Mouse (Mus musculus): ENCODE data around the gene Fastkd5. TPM values are rescaled to one million over a fixed set of nuclear protein-coding genes. Genes with fewer than 3 reads are reported as not detected.

Fastkd5 gene
- polyA plus RNA-seq, 1 experiment, result 1.2 TPM

DNA sequence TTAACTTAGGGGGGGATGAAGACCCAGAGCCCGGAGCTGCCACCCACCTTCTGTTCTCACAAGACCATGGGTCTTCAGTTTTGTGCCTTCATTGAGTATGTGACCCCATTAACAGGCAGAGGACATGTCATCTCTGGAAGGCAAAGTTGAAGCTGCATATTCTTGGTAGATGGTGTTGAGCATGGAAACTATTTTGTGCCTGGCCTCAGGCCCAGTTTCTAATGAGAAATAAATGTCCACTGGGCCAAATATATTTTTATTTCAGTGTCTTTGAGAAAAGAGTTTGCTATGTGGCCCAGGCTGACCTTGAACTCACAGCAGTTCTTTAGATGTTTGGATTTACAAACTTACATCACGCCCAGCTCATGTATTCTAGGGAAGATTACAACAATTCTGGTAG is 40.1 kb downstream of the Fastkd5 start:
- Histone ChIP-seq H3K4me3 (ENCODE audit: extremely low read depth, insufficient read depth, insufficient read length) (no peak overlapping the region), H3K4me1 (ENCODE audit: control insufficient read depth, insufficient read depth, insufficient read length) (no peaks in the 10 kb centered on the region), H3K27me3 (ENCODE audit: control insufficient read depth, insufficient read depth, low read length) (no peaks in the 10 kb centered on the region), H3K27ac (ENCODE audit: insufficient read depth, low read length) (no peak overlapping the region), H3K36me3 (ENCODE audit: control insufficient read depth, insufficient read depth, low read length) (peaks cover 10% of the 10 kb centered on the region)
- TF ChIP-seq CTCF (IDR thresholded peaks at IDR 0.05; ENCODE audit: extremely low read depth, insufficient read depth, insufficient read length, insufficient replicate concordance), result no peak
- TF ChIP-seq POLR2A (IDR thresholded peaks at IDR 0.05; ENCODE audit: low read depth, low read length), result no peak
- WGBS, result 90% methylated on average over 2 of the region's 2 CpGs
- no peak for DNase-seq (ENCODE audit: low read depth in 1 of 2, low spot score in 2 of 2)

GRCm38 (mm10) chr2:130589157-130589556 is 40.7 kb downstream of the Fastkd5 start:
- no peak for TF ChIP-seq POLR2A (IDR thresholded peaks at IDR 0.05; ENCODE audit: low read depth, low read length)
- TF ChIP-seq CTCF (IDR thresholded peaks at IDR 0.05; ENCODE audit: extremely low read depth, insufficient read depth, insufficient read length, insufficient replicate concordance), result no peak
- Histone ChIP-seq H3K27me3 (ENCODE audit: control insufficient read depth, insufficient read depth, low read length) (no peaks in the 10 kb centered on the region), H3K4me1 (ENCODE audit: control insufficient read depth, insufficient read depth, insufficient read length) (no peaks in the 10 kb centered on the region), H3K4me3 (ENCODE audit: extremely low read depth, insufficient read depth, insufficient read length) (no peak overlapping the region), H3K36me3 (ENCODE audit: control insufficient read depth, insufficient read depth, low read length) (peaks cover 10% of the 10 kb centered on the region), H3K27ac (ENCODE audit: insufficient read depth, low read length) (no peak overlapping the region)
- 79% methylated on average over 4 of the region's 4 CpGs for WGBS
- no peak for DNase-seq (ENCODE audit: low read depth in 1 of 2, low spot score in 2 of 2)

DNA sequence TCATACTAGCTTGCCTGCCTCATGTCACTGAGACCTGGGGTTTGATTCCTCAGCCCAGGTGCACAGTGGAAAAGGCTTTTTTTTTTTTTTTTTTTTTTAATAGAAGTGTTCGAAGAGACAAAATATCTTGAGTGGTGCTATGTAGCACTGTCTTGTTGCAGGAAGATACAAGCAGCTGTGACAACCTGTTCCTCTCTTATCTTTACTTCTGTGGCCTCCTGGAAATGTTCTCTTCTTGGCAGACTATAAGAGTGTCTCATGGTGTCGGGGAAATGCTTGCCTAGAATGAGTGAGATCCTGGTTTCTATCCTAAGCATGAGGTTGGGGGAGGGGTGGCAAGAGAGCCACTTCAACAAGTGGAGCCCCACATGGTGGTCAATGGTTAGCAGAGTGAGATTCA is 41.5 kb downstream of the Fastkd5 start:
- WGBS, result 73% methylated on average over 2 of the region's 2 CpGs
- Histone ChIP-seq H3K27me3 (ENCODE audit: control insufficient read depth, insufficient read depth, low read length) (no peaks in the 10 kb centered on the region), H3K27ac (ENCODE audit: insufficient read depth, low read length) (no peak overlapping the region), H3K36me3 (ENCODE audit: control insufficient read depth, insufficient read depth, low read length) (peaks cover 10% of the 10 kb centered on the region), H3K4me1 (ENCODE audit: control insufficient read depth, insufficient read depth, insufficient read length) (no peaks in the 10 kb centered on the region), H3K4me3 (ENCODE audit: extremely low read depth, insufficient read depth, insufficient read length) (no peak overlapping the region)
- DNase-seq (ENCODE audit: low read depth in 1 of 2, low spot score in 2 of 2), result no peak
- no peak for TF ChIP-seq CTCF (IDR thresholded peaks at IDR 0.05; ENCODE audit: extremely low read depth, insufficient read depth, insufficient read length, insufficient replicate concordance)
- no peak for TF ChIP-seq POLR2A (IDR thresholded peaks at IDR 0.05; ENCODE audit: low read depth, low read length)

- no peak for DNase-seq (ENCODE audit: low read depth in 1 of 2, low spot score in 2 of 2)
- peaks cover 5% of the 10 kb centered on the region for H3K36me3 ChIP-seq (ENCODE audit: control insufficient read depth, insufficient read depth, low read length)
- H3K27me3 ChIP-seq (ENCODE audit: control insufficient read depth, insufficient read depth, low read length), result no peaks in the 10 kb centered on the region
- TF ChIP-seq POLR2A (IDR thresholded peaks at IDR 0.05; ENCODE audit: low read depth, low read length) (no peak), CTCF (IDR thresholded peaks at IDR 0.05; ENCODE audit: extremely low read depth, insufficient read depth, insufficient read length, insufficient replicate concordance) (no peak)
- 64% methylated on average over 6 of the region's 6 CpGs for WGBS
- H3K4me3 ChIP-seq (ENCODE audit: extremely low read depth, insufficient read depth, insufficient read length), result no peak overlapping the region
- no peaks in the 10 kb centered on the region for H3K4me1 ChIP-seq (ENCODE audit: control insufficient read depth, insufficient read depth, insufficient read length)
- H3K27ac ChIP-seq (ENCODE audit: insufficient read depth, low read length), result no peak overlapping the region
Observed at GRCm38 (mm10) chr2:130586016-130586415, 43.8 kb downstream of the Fastkd5 start.

- TF ChIP-seq CTCF (IDR thresholded peaks at IDR 0.05; ENCODE audit: extremely low read depth, insufficient read depth, insufficient read length, insufficient replicate concordance), result no peak
- TF ChIP-seq POLR2A (IDR thresholded peaks at IDR 0.05; ENCODE audit: low read depth, low read length), result no peak
- Histone ChIP-seq H3K27me3 (ENCODE audit: control insufficient read depth, insufficient read depth, low read length) (peaks cover 6% of the 10 kb centered on the region), H3K36me3 (ENCODE audit: control insufficient read depth, insufficient read depth, low read length) (no peaks in the 10 kb centered on the region), H3K4me1 (ENCODE audit: control insufficient read depth, insufficient read depth, insufficient read length) (0 out of 2 replicates have a peak, but pooled peaks cover 2% of the 10 kb centered on the region), H3K4me3 (ENCODE audit: extremely low read depth, insufficient read depth, insufficient read length) (no peak overlapping the region), H3K27ac (ENCODE audit: insufficient read depth, low read length) (no peak overlapping the region)
- no peak for DNase-seq (ENCODE audit: low read depth in 1 of 2, low spot score in 2 of 2)
- 90% methylated on average over 10 of the region's 10 CpGs for WGBS
Observed at GRCm38 (mm10) chr2:130583902-130584560, 45.8 kb downstream of the Fastkd5 start.

GRCm38 (mm10) chr2:130582552-130582951 is 47.3 kb downstream of the Fastkd5 start, which contains the start of gene Avp:
Gene Avp, minus strand, starts transcription at chr2:130582554.
- Histone ChIP-seq H3K4me1 (ENCODE audit: control insufficient read depth, insufficient read depth, insufficient read length) (0 out of 2 replicates have a peak, but pooled peaks cover 2% of the 10 kb centered on the region), H3K27ac (ENCODE audit: insufficient read depth, low read length) (no peak within 1 kb of the TSS), H3K27me3 (ENCODE audit: control insufficient read depth, insufficient read depth, low read length) (peaks cover 12% of the 10 kb centered on the region), H3K4me3 (ENCODE audit: extremely low read depth, insufficient read depth, insufficient read length) (no peak within 1 kb of the TSS), H3K36me3 (ENCODE audit: control insufficient read depth, insufficient read depth, low read length) (no peaks in the 10 kb centered on the region)
- WGBS, result 67% methylated on average over 10 of the region's 10 CpGs
- TF ChIP-seq CTCF (IDR thresholded peaks at IDR 0.05; ENCODE audit: extremely low read depth, insufficient read depth, insufficient read length, insufficient replicate concordance), result no peak
- DNase-seq (ENCODE audit: low read depth in 1 of 2, low spot score in 2 of 2), result no peak

DNA sequence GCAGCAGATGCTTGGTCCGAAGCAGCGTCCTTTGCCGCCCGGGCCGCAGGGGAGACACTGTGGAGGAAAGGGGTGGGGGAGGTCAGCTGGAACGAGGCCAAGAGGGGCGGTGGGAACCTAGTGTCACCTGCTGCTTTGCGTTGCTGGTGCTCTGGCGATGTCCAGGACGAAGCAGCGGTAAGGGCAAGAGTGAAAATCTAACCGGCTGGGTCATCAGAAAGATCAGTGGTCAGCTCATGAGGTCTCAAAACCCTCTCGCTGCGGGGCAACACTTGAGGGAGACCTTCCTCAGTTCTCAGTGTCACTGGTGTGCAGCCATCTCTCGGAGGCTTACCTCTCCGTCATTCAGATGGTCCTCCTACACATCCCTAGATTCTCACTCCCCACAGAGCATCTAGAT is 48.6 kb downstream of the Fastkd5 start:
- WGBS, result 18% methylated on average over 16 of the region's 16 CpGs
- DNase-seq (ENCODE audit: low read depth in 1 of 2, low spot score in 2 of 2), result no peak
- no peak overlapping the region for H3K4me3 ChIP-seq (ENCODE audit: extremely low read depth, insufficient read depth, insufficient read length)
- H3K36me3 ChIP-seq (ENCODE audit: control insufficient read depth, insufficient read depth, low read length), result no peaks in the 10 kb centered on the region
- peaks cover 5% of the 10 kb centered on the region for H3K4me1 ChIP-seq (ENCODE audit: control insufficient read depth, insufficient read depth, insufficient read length)
- peaks cover 16% of the 10 kb centered on the region for H3K27me3 ChIP-seq (ENCODE audit: control insufficient read depth, insufficient read depth, low read length)
- no peak for TF ChIP-seq POLR2A (IDR thresholded peaks at IDR 0.05; ENCODE audit: low read depth, low read length)
- no peak for TF ChIP-seq CTCF (IDR thresholded peaks at IDR 0.05; ENCODE audit: extremely low read depth, insufficient read depth, insufficient read length, insufficient replicate concordance)
- H3K27ac ChIP-seq (ENCODE audit: insufficient read depth, low read length), result no peak overlapping the region

All from spleen, adult 2 months (tissue).